Mouse (Mus musculus) spleen, adult 2 months (tissue): Measurements from ENCODE around the gene Tcea2.

Source experiments
- CTCF ChIP-seq: fragments of 200-500 bp; IDR thresholded peaks from 2 replicates; pipeline ENCODE4 v1.5.1; 2011; ENCODE audit warnings: mild to moderate bottlenecking, inconsistent platforms; ENCODE audit not compliant: insufficient read depth, insufficient read length, insufficient replicate concordance; ENCODE audit errors: extremely low read depth
- POLR2A ChIP-seq: fragments of 200-500 bp; IDR thresholded peaks from 2 replicates; pipeline ENCODE4 v1.6.1; 2011; ENCODE audit warnings: low read depth, low read length, inconsistent platforms

DNA sequence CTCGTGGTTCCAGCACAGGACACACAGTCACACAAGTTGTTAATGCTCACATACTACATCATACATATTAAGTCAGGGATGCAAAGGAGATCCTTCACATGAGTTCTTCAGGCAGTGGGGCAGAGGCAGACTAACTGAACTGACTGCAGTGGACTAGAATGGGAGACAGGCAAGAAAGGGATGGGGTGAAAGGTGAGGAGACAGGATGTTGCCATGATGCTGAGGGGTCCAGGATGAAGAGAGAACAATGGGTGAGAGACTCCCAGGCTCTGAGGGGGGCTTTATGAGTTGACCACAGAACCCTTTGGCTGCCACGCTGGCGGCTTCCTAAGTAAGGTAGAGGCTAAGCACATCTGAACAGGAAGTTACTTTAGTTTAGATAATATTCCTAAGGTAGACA is 14.5 kb downstream of the Tcea2 start:
- TF ChIP-seq POLR2A = no peak
- TF ChIP-seq CTCF = no peak
